12 mouse cellular contexts compared by ENCODE assay signal in genomic region chr8:120572534-120572933, GRCm38 (mm10). TPM values are rescaled to one million over a fixed set of nuclear protein-coding genes. Genes with fewer than 3 reads are reported as not detected.
DNase-seq lines count a peak whose midpoint lies in the region; ATAC-seq and TF ChIP-seq lines count a peak whose summit lies in the region.
"Had no signal": no experiment of that assay in that cellular context is flagged by ENCODE, and none has a peak within 500 bp of the region (broad histone marks: within the 10 kb centered on the region; RNA-seq: fewer than 3 reads in every experiment).

No protein-coding gene starts in this region.

- no peak overlapping the region for H3K4me3 ChIP-seq in liver, embryonic 14.5 days (ENCODE audit: insufficient read depth in 1 of 2, low read depth in 2 of 2, low read length in 2 of 2)
- H3K4me3 ChIP-seq in liver, embryonic 11.5 days (ENCODE audit: low read depth, low read length) = no peak overlapping the region
- no peak overlapping the region for H3K4me3 ChIP-seq in stomach, postnatal 0 days (ENCODE audit: low read depth, low read length)
- H3K4me3 ChIP-seq: hindbrain, embryonic 13.5 days; neural tube, embryonic 13.5 days had no signal

- TF ChIP-seq EP300 in liver, embryonic 14.5 days (IDR thresholded peaks at IDR 0.05; ENCODE audit: low read depth) = no peak
- TF ChIP-seq EP300 in stomach, postnatal 0 days (optimal IDR thresholded peaks at IDR 0.05) = no peak

- H3K4me1 ChIP-seq in liver, embryonic 14.5 days (replicated peaks; ENCODE audit: control insufficient read depth in 2 of 2, insufficient read depth in 2 of 2, low read length in 1 of 2) = no peaks in the 10 kb centered on the region
- H3K4me1 ChIP-seq in liver, embryonic 11.5 days (replicated peaks; ENCODE audit: control insufficient read depth, insufficient read depth, low read length) = peaks cover 16% of the 10 kb centered on the region
- no peaks in the 10 kb centered on the region for H3K4me1 ChIP-seq in stomach, postnatal 0 days (replicated peaks; ENCODE audit: control insufficient read depth, insufficient read depth)

- no peak overlapping the region for H3K27ac ChIP-seq in liver, embryonic 14.5 days
- H3K27ac ChIP-seq in liver, embryonic 11.5 days (ENCODE audit: low read depth, low read length) = no peak overlapping the region
- H3K27ac ChIP-seq in stomach, postnatal 0 days (replicated peaks) = no peak overlapping the region
- H3K27ac ChIP-seq: hindbrain, embryonic 13.5 days; neural tube, embryonic 13.5 days had no signal

- WGBS in liver, embryonic 14.5 days (ENCODE audit: insufficient replicate concordance) = 74% methylated on average over 21 of the region's 21 CpGs
- WGBS in liver, embryonic 11.5 days = 79% methylated on average over 21 of the region's 21 CpGs
- WGBS in stomach, postnatal 0 days = 83% methylated on average over 21 of the region's 21 CpGs

- no peak overlapping the region for H3K4me2 ChIP-seq in liver, embryonic 14.5 days (ENCODE audit: low read depth)
- H3K4me2 ChIP-seq in liver, embryonic 11.5 days = no peak overlapping the region
- H3K4me2 ChIP-seq in stomach, postnatal 0 days (replicated peaks; ENCODE audit: low read depth) = no peak overlapping the region
- H3K4me2 ChIP-seq: hindbrain, embryonic 13.5 days; lung, embryonic 14.5 days; neural tube, embryonic 13.5 days had no signal

- no peaks in the 10 kb centered on the region for H3K9me3 ChIP-seq in liver, embryonic 14.5 days (ENCODE audit: control insufficient read depth, low read length)
- no peaks in the 10 kb centered on the region for H3K9me3 ChIP-seq in liver, embryonic 11.5 days (ENCODE audit: control insufficient read depth, low read length)
- no peaks in the 10 kb centered on the region for H3K9me3 ChIP-seq in stomach, postnatal 0 days (ENCODE audit: control insufficient read depth, low read length)
- H3K9me3 ChIP-seq: hindbrain, embryonic 13.5 days; neural tube, embryonic 13.5 days had no signal

- peaks cover 99% of the 10 kb centered on the region for H3K36me3 ChIP-seq in liver, embryonic 14.5 days (replicated peaks; ENCODE audit: control insufficient read depth, insufficient read depth, low read depth)
- H3K36me3 ChIP-seq in liver, embryonic 11.5 days (ENCODE audit: control insufficient read depth, insufficient read depth, low read length) = peaks cover 81% of the 10 kb centered on the region
- peaks cover 60% of the 10 kb centered on the region for H3K36me3 ChIP-seq in stomach, postnatal 0 days (ENCODE audit: control insufficient read depth, insufficient read depth, low read length)

- H3K27me3 ChIP-seq in liver, embryonic 14.5 days (ENCODE audit: control insufficient read depth, insufficient read depth, low read length) = no peaks in the 10 kb centered on the region
- H3K27me3 ChIP-seq in liver, embryonic 11.5 days (replicated peaks; ENCODE audit: control insufficient read depth, insufficient read depth, low read length) = no peaks in the 10 kb centered on the region
- H3K27me3 ChIP-seq in stomach, postnatal 0 days (ENCODE audit: control insufficient read depth, insufficient read depth, low read length) = no peaks in the 10 kb centered on the region
- H3K27me3 ChIP-seq: hindbrain, embryonic 13.5 days; neural tube, embryonic 13.5 days had no signal

- no peak for ATAC-seq in liver, embryonic 14.5 days (ENCODE audit: insufficient read depth)
- ATAC-seq in liver, embryonic 11.5 days (replicated peaks; ENCODE audit: low FRiP score) = no peak
- no peak for ATAC-seq in stomach, postnatal 0 days (ENCODE audit: low FRiP score, low TSS enrichment)

- H3K9ac ChIP-seq in liver, embryonic 14.5 days (replicated peaks) = no peak overlapping the region
- H3K9ac ChIP-seq in liver, embryonic 11.5 days (ENCODE audit: low read depth, low read length) = no peak overlapping the region
- no peak overlapping the region for H3K9ac ChIP-seq in stomach, postnatal 0 days (ENCODE audit: low read length)
- H3K9ac ChIP-seq: lung, embryonic 14.5 days; neural tube, embryonic 13.5 days had no signal

- no peak for DNase-seq in liver, embryonic 14.5 days (ENCODE audit: low read depth in 3 of 3, low spot score in 3 of 3)
- no peak for DNase-seq in liver, embryonic 11.5 days (ENCODE audit: low spot score)
- DNase-seq in cerebellum, adult 8-10 months = peak; percentile 55
- peak; percentile 78 to 83 for DNase-seq in layer of hippocampus, adult 8-10 months (ENCODE audit: low spot score in 2 of 2)
- peak; percentile 59 to 60 for DNase-seq in right cerebral cortex, postnatal 36 days (ENCODE audit: low spot score in 2 of 2)
- DNase-seq in stomach, postnatal 0 days (ENCODE audit: low spot score) = no peak
- DNase-seq in embryo, embryonic 11 days = no peak
- DNase-seq: adrenal gland, postnatal 10 days; gastrocnemius, postnatal 10 days; lung, embryonic 14.5 days had no signal

- peak; percentile 20; the same call in 1 of the 2 replicates for TF ChIP-seq CTCF in liver, embryonic 14.5 days (IDR thresholded peaks at IDR 0.05; ENCODE audit: low read depth)
- no peak for TF ChIP-seq CTCF in stomach, postnatal 0 days (IDR thresholded peaks at IDR 0.05; ENCODE audit: low read depth)

RNA-seq across cellular contexts. Expression of gene Gins2, which starts 16.6 kb away (rescaled TPM):
- polyA plus RNA-seq in liver, embryonic 14.5 days (2012; rRNA removed) = 31.5 and 37.5 TPM in 2 replicates
- polyA plus RNA-seq in liver, embryonic 14.5 days (2014; fragmentation: Nextera tagmentation; extraction: Ambion mirVana) = 63.4 and 63.7 TPM in 2 replicates
- 125 and 127 TPM in 2 replicates for polyA plus RNA-seq in liver, embryonic 11.5 days (2014; fragmentation: Nextera tagmentation; extraction: Ambion mirVana)
- 1 to 10 TPM; 2.4 to 4.8 (median 2.8) TPM for total RNA-seq in layer of hippocampus, adult 8-10 months (2022)
- polyA plus RNA-seq in stomach, postnatal 0 days (2015; fragmentation: Nextera tagmentation; extraction: Ambion mirVana) = 31.0 and 35.5 TPM in 2 replicates

Comparison
In these comparisons a context has a peak if more than half of its experiments do, and no peak if none do; other contexts are left out.
1. DNase-seq: peak in cerebellum, adult 8-10 months (single experiment), layer of hippocampus, adult 8-10 months (2 of 2) and right cerebral cortex, postnatal 36 days (2 of 2); none in liver, embryonic 14.5 days (0 of 3), liver, embryonic 11.5 days (single experiment), stomach, postnatal 0 days (single experiment) and embryo, embryonic 11 days (single experiment).